Mouse (Mus musculus) megakaryocyte, embryonic 14.5 days (primary cell): ENCODE results near the gene 4931440F15Rik. TPM values are rescaled to one million over a fixed set of nuclear protein-coding genes. Genes with fewer than 3 reads are reported as not detected.
"Not testable (repeated sequence)": the region's sequence is repeated elsewhere in the genome, so short reads cannot be mapped to it uniquely, and the experiment has no call there.

ENCODE experiments used
- H3K27me3 ChIP-seq: replicated peaks from 2 replicates; pipeline ENCODE3; 2012; ENCODE audit warnings: inconsistent platforms
- H3K36me3 ChIP-seq: replicated peaks from 2 replicates; pipeline ENCODE3; 2012; ENCODE audit warnings: low read length, inconsistent platforms, mixed read lengths
- H3K4me1 ChIP-seq: 2 replicates; pipeline ENCODE4 v1.6.1; 2012; ENCODE audit warnings: inconsistent platforms
- H3K4me3 ChIP-seq: replicated peaks from 2 replicates; pipeline ENCODE3; 2012; ENCODE audit warnings: moderate library complexity, mild to moderate bottlenecking, inconsistent platforms
- H3K9me3 ChIP-seq: 2 replicates; pipeline ENCODE4 v1.6.1; 2012; ENCODE audit warnings: inconsistent platforms
- FLI1 ChIP-seq: IDR thresholded peaks from 2 replicates; pipeline ENCODE4 v1.6.1; 2012; ENCODE audit warnings: low read length, inconsistent platforms, mixed read lengths
- GATA1 ChIP-seq: IDR thresholded peaks from 3 replicates; pipeline ENCODE4 v1.6.1; 2012; ENCODE audit warnings: mixed read lengths, low read length, inconsistent platforms, borderline replicate concordance
- polyA plus RNA-seq: library from polyadenylated mRNA; stranded (reverse); fragments of >175 nt; gene quantifications from 2 replicates; pipeline ENCODE4 v1.2.3, GENCODE M21; 2012; ENCODE audit warnings: low replicate concordance; ENCODE audit not compliant: insufficient read depth

Gene 4931440F15Rik
- polyA plus RNA-seq = 0.37 and 2.2 TPM in 2 replicates

- Histone ChIP-seq H3K4me1 (peaks cover 68% of the 10 kb centered on the region), H3K4me3 (peak within 1 kb of the TSS; percentile 86)
- H3K9me3 ChIP-seq, H3K36me3 ChIP-seq, H3K27me3 ChIP-seq: not testable (repeated sequence)
Observed at GRCm38 (mm10) chr11:29825271-29825718, at the start of gene 4931440F15Rik. 4931440F15Rik (minus strand) TSS chr11:29825668.

- not testable (repeated sequence) for H3K4me3 ChIP-seq, H3K27me3 ChIP-seq, H3K4me1 ChIP-seq, H3K36me3 ChIP-seq
- H3K9me3 ChIP-seq = peaks cover 16% of the 10 kb centered on the region
Observed at GRCm38 (mm10) chr11:29874781-29875180, 49.3 kb upstream of the 4931440F15Rik start.

- no peaks in the 10 kb centered on the region for H3K27me3 ChIP-seq
- no peak for TF ChIP-seq FLI1
- no peak for TF ChIP-seq GATA1
- H3K4me1 ChIP-seq = peaks cover 21% of the 10 kb centered on the region
- peaks cover 20% of the 10 kb centered on the region for H3K9me3 ChIP-seq
- no peaks in the 10 kb centered on the region for H3K36me3 ChIP-seq
- no peak overlapping the region for H3K4me3 ChIP-seq
Observed at GRCm38 (mm10) chr11:29870174-29870573, 44.7 kb upstream of the 4931440F15Rik start.

GRCm38 (mm10) chr11:29864269-29864668, 38.8 kb upstream of the 4931440F15Rik start:
- no peak overlapping the region for H3K4me3 ChIP-seq

GRCm38 (mm10) chr11:29861750-29862397, 36.4 kb upstream of the 4931440F15Rik start:
- Histone ChIP-seq H3K36me3 (no peaks in the 10 kb centered on the region), H3K4me1 (peaks cover 15% of the 10 kb centered on the region; the same call in 1 of the 2 replicates), H3K27me3 (no peaks in the 10 kb centered on the region), H3K9me3 (no peaks in the 10 kb centered on the region), H3K4me3 (peak overlapping the region; percentile 73)
- TF ChIP-seq GATA1 = no peak
- no peak for TF ChIP-seq FLI1

More at GRCm38 (mm10) chr11:29864269-29864668, 38.8 kb upstream of the 4931440F15Rik start:
- TF ChIP-seq GATA1 (no peak), FLI1 (no peak)
- H3K9me3 ChIP-seq = 0 out of 2 replicates have a peak, but pooled peaks cover under 1% of the 10 kb centered on the region
- H3K27me3 ChIP-seq = no peaks in the 10 kb centered on the region
- H3K4me1 ChIP-seq = peaks cover 32% of the 10 kb centered on the region
- H3K36me3 ChIP-seq = no peaks in the 10 kb centered on the region

- Histone ChIP-seq H3K9me3 (no peaks in the 10 kb centered on the region), H3K27me3 (no peaks in the 10 kb centered on the region), H3K4me1 (peaks cover 12% of the 10 kb centered on the region; the same call in 1 of the 2 replicates), H3K4me3 (no peak overlapping the region), H3K36me3 (no peaks in the 10 kb centered on the region)
- TF ChIP-seq GATA1 (no peak), FLI1 (no peak)
Observed at GRCm38 (mm10) chr11:29861040-29861439, 35.6 kb upstream of the 4931440F15Rik start.

- TF ChIP-seq FLI1 (no peak), GATA1 (no peak)
- Histone ChIP-seq H3K27me3 (no peaks in the 10 kb centered on the region), H3K9me3 (no peaks in the 10 kb centered on the region), H3K4me3 (no peak overlapping the region), H3K4me1 (peaks cover 19% of the 10 kb centered on the region), H3K36me3 (no peaks in the 10 kb centered on the region)
Observed at GRCm38 (mm10) chr11:29840606-29841227, 15.2 kb upstream of the 4931440F15Rik start.

- no peaks in the 10 kb centered on the region for H3K9me3 ChIP-seq
- no peaks in the 10 kb centered on the region for H3K27me3 ChIP-seq
- H3K4me3 ChIP-seq = peak overlapping the region; percentile 28
- H3K36me3 ChIP-seq = no peaks in the 10 kb centered on the region
- H3K4me1 ChIP-seq = peaks cover 23% of the 10 kb centered on the region
- TF ChIP-seq FLI1 = no peak
- TF ChIP-seq GATA1 = no peak
Observed at GRCm38 (mm10) chr11:29839781-29840180, 14.3 kb upstream of the 4931440F15Rik start.

GRCm38 (mm10) chr11:29837066-29837465, 11.6 kb upstream of the 4931440F15Rik start:
- no peak for TF ChIP-seq FLI1
- Histone ChIP-seq H3K36me3 (no peaks in the 10 kb centered on the region), H3K4me1 (peaks cover 23% of the 10 kb centered on the region)

GRCm38 (mm10) chr11:29827729-29828128, 2.3 kb upstream of the 4931440F15Rik start:
- Histone ChIP-seq H3K4me1 (peaks cover 63% of the 10 kb centered on the region), H3K36me3 (no peaks in the 10 kb centered on the region), H3K9me3 (no peaks in the 10 kb centered on the region), H3K4me3 (no peak overlapping the region), H3K27me3 (peaks cover 2% of the 10 kb centered on the region)
- TF ChIP-seq FLI1 (no peak), GATA1 (no peak)

More at GRCm38 (mm10) chr11:29837066-29837465, 11.6 kb upstream of the 4931440F15Rik start:
- Histone ChIP-seq H3K4me3 (no peak overlapping the region), H3K27me3 (no peaks in the 10 kb centered on the region), H3K9me3 (no peaks in the 10 kb centered on the region)
